Mouse (Mus musculus) adrenal gland, postnatal 14 days (tissue): Measurements from ENCODE around the gene Fli1. TPM values are rescaled to one million over a fixed set of nuclear protein-coding genes. Genes with fewer than 3 reads are reported as not detected.
A peak's percentile ranks its signal among the peaks of the same experiment; 100 is the strongest.

Source experiments
- DNase-seq: peaks from one replicate; pipeline ENCODE4 v3.0.0; 2021; ENCODE audit warnings: mixed read lengths
- total RNA-seq: library from RNA; stranded (reverse); gene quantifications from 2 replicates; pipeline ENCODE4 v1.2.3, GENCODE M21; 2021

Fli1 gene
- total RNA-seq, 1 experiment from 2014 or later: 23.6 TPM

GRCm38 (mm10) chr9:32405191-32405925 is 137.3 kb downstream of the Fli1 start:
- DNase-seq: peak; percentile 64

DNA sequence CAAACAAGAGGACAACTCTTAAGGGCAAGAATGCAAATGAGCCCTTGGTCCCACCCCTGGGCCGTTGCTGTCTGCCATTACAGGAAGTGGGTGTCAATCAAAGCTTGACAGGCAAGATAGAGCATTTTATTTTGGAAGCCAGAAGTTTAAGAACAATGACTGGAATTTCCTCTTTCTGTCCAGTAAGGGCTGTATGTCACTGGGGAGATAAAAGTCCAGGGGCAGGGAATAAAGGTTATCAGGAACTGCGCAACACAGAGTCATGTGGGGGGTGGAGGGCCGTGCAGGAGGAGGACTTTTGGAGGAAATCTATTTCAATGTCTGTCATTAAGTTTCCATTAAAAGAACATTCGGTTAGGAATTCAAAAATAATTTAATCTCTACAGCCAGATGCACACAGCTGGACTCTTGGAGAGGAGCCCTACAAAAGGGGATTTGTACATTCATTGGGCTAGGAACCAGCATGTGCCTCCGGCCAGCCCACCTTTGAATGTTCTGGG is 141.9 kb downstream of the Fli1 start:
- DNase-seq: peak; percentile 24

DNA sequence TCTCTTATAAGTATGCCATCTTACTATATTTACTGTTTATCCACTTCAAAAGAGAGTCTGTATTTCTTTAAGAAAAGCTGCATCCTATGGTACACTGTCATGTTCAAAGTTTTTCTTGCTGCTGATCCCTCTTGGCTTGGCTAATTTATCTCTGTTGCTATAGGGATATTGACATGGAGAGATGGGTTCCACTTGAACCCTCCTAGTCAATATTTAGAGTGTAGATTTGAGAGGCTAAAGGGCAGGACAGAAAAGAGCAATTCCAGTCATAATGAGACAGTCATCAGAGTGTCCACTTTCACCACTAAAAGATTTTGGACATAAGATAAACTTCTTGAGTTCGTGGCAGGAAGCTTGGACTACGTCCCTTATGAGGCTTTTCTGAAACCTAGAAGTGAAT is 142.4 kb downstream of the Fli1 start:
- DNase-seq: no peak

DNA sequence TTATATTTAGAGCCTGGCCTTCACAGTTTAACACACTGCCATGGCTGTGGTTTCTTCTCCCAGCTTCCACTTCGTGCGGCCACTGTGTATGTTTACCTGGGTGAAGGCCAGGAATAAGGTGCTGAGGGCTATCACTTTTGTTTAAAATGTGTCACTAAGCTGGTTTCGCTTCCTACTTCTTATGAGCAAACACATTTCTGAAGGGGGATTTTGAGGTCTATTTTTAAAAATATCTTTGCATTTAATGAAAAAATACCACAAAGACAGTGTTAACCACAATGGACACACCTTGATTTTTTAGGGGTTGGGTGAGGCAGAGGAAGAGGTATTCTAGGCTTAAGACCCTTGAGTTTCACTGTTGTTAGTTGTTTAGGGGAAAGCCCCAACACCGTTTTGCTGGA is 147.9 kb downstream of the Fli1 start:
- DNase-seq: no peak

- no peak for DNase-seq
Observed at GRCm38 (mm10) chr9:32392716-32393115, 149.9 kb downstream of the Fli1 start.

DNA sequence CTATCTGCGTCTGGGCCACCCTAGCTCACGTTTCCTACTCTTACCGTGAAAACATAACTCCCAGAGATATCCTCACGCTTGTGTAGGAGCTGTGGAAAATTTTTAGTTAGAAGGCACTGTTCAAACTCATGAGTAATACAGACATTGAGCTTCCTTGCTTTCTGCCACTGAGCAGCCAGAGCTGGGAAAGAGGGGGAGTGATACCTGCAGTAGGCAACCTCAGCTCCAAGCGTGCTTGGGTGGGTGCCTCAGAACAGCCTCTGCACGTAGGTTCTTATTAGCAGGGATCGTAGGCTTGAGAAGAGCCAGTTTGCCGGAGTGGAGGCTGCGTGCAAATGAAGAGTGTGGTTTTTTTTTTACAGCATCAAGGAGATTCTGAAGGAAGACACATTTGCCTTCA is 151.0 kb downstream of the Fli1 start:
- no peak for DNase-seq

- DNase-seq: no peak
Observed at GRCm38 (mm10) chr9:32391092-32391491, 151.6 kb downstream of the Fli1 start.

DNA sequence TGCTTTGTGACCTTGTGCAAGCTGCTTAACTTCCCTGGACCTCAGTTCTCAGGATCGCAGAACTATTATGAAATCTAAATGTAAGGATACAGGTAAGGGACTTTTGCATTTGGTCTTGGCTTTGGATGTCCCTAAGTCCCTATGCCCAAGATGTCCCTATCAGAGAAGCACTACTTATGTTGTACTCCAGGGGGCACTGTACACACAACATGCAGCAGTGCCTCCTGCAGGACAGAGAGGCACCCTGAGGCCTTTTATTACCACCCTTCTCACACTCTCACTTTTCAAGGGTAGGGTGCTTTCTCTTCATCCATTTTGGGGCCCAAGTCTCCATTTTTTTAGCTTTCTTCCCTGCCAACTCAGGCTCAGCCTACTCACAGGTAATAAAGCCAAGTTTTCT is 154.5 kb downstream of the Fli1 start:
- DNase-seq: peak; percentile 21

- no peak for DNase-seq
Observed at GRCm38 (mm10) chr9:32384906-32385305, 157.8 kb downstream of the Fli1 start.

DNA sequence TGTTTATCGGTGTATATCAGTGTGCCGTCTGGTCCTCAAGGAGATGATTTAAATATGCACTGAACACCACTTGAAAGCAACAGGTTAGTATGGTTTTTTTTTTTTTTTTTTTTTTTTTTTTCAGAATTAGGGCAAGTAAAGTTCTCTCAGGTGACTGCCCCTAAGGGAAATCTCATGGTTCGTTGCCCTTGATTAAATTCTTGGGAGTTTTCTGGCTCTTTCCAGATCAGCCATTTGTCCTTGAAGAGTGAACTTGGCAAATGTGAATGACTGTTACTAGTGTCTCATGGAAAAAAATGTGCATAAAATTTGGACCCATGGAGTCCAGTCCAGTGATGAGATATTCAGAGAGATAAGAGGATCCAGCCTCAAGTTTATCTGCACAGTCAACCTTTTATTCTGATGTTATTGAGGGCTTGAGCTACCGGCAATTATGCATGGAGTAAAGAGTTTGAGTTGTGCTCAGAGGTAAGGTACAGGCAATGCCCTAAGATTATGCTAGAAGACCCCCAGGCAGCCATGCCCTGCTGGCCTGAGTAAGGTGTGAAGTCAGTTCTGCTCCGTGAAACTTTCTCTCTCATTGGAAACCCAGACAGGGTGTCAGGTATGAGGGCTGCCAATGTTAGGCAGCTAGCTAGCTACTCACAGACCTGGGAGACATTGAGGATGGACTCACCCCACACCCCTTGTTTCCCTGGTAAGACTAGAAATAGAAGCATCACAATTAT is 165.6 kb downstream of the Fli1 start:
- no peak for DNase-seq

DNA sequence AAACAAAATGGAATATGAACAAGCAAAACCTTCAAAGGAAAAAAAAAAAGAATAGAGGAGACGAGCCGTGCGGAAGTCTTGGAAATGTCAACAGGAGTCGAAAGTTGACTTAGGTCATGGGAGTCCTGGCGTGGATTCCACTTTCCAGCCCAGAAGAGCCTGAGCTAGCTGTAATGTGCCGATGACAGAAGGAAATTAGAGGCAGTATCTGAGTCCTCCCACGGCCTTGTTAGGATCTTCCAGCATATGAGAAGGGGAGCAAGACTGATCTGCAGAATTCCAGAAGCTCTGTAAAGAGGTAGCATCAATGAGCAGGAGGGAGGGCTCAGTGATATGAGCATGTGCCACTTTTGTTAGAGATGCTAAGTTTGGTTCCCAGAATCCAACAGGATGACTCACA is 166.6 kb downstream of the Fli1 start:
- no peak for DNase-seq

DNA sequence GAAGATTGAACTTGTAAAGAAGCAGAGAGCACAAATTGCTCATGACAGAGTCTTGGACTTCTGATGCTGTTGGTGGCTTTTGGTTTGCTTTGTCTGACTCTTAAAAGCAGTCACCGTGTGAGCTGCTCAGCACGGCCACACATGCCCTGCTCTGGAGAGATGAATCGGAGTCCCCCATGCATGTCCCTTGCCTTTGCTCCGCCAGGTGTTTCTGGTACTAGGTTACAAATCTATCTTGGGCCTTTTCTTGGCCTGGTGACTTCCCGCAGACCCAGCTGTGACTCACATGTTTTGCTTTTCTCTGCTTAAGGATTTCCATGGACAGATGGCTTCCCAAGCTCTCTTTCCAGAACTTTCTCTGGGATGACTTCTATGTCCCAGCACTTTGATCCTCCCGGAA is 169.0 kb downstream of the Fli1 start:
- DNase-seq: no peak

Other genes with a start within 250 kb of the Fli1 start
- 0.22 and 0.26 TPM in 2 replicates for gene Kcnj5, start 198.5 kb downstream of the Fli1 start, total RNA-seq
- gene Kcnj1, start 170.4 kb downstream of the Fli1 start, total RNA-seq: not detected in 2 replicates
- 60.0 and 93.2 TPM in 2 replicates for gene Ets1, start 93.4 kb upstream of the Fli1 start, total RNA-seq